Comparison of ENCODE assay signal across 10 mouse cellular contexts in genomic region chr8:84937620-84938485, GRCm38 (mm10). TPM values are rescaled to one million over a fixed set of nuclear protein-coding genes. Genes with fewer than 3 reads are reported as not detected.
A peak's percentile ranks its signal among the peaks of the same experiment; 100 is the strongest.
DNase-seq lines count a peak whose midpoint lies in the region; ATAC-seq and TF ChIP-seq lines count a peak whose summit lies in the region.
"Had no signal": no experiment of that assay in that cellular context is flagged by ENCODE, and none has a peak within 500 bp of the region (broad histone marks: within the 10 kb centered on the region; RNA-seq: fewer than 3 reads in every experiment).

No protein-coding gene starts in this region.

- WGBS in forebrain, embryonic 10.5 days = 68% methylated on average over 13 of the region's 13 CpGs
- WGBS in intestine, postnatal 0 days = 58% methylated on average over 13 of the region's 13 CpGs
- WGBS in neural tube, embryonic 13.5 days = 64% methylated on average over 13 of the region's 13 CpGs

- H3K4me3 ChIP-seq in layer of hippocampus, adult 2 months = peak overlapping the region; percentile 85
- H3K4me3 ChIP-seq in forebrain, embryonic 10.5 days = peak overlapping the region; percentile 70
- H3K4me3 ChIP-seq in intestine, postnatal 0 days (ENCODE audit: low read depth, low read length) = peak overlapping the region; percentile 35; the same call in 1 of the 2 replicates
- H3K4me3 ChIP-seq in neural tube, embryonic 13.5 days = peak overlapping the region; percentile 73

- no peak for ATAC-seq in intestine, postnatal 0 days
- no peak for ATAC-seq in neural tube, embryonic 13.5 days (ENCODE audit: low read depth)

- no peak for TF ChIP-seq CTCF in layer of hippocampus, adult 2 months (conservative IDR thresholded peaks at IDR 0.05)
- TF ChIP-seq CTCF in intestine, postnatal 0 days (IDR thresholded peaks at IDR 0.05; ENCODE audit: low read depth) = no peak

- peak overlapping the region; percentile 97 for H3K27ac ChIP-seq in layer of hippocampus, adult 2 months
- 0 out of 2 replicates have a peak overlapping the region, but pooled peaks have one; percentile 82 for H3K27ac ChIP-seq in forebrain, embryonic 10.5 days
- H3K27ac ChIP-seq in intestine, postnatal 0 days (ENCODE audit: low read depth, low read length) = no peak overlapping the region
- H3K27ac ChIP-seq in neural tube, embryonic 13.5 days (replicated peaks) = peak overlapping the region; percentile 40; the same call in 1 of the 2 replicates
- H3K27ac ChIP-seq: liver, embryonic 14.5 days had no signal

- H3K4me2 ChIP-seq in intestine, postnatal 0 days (replicated peaks; ENCODE audit: low read depth) = peak overlapping the region; percentile 62; the same call in 1 of the 2 replicates
- peak overlapping the region; percentile 90 for H3K4me2 ChIP-seq in neural tube, embryonic 13.5 days

- no peaks in the 10 kb centered on the region for H3K36me3 ChIP-seq in forebrain, embryonic 10.5 days (replicated peaks)
- no peaks in the 10 kb centered on the region for H3K36me3 ChIP-seq in intestine, postnatal 0 days (ENCODE audit: control insufficient read depth, insufficient read depth)
- H3K36me3 ChIP-seq in neural tube, embryonic 13.5 days = peaks cover under 1% of the 10 kb centered on the region

- no peak for DNase-seq in layer of hippocampus, adult 2 months (ENCODE audit: low spot score in 2 of 2)
- DNase-seq in layer of hippocampus, postnatal 36 days = no peak
- DNase-seq in forebrain, embryonic 10.5 days (ENCODE audit: extremely low spot score, low spot score) = no peak
- no peak for DNase-seq in urinary bladder, adult 2 months (ENCODE audit: low spot score)
- no peak for DNase-seq in layer of hippocampus, adult 9-11 months
- no peak for DNase-seq in kidney, adult 9 months

- no peaks in the 10 kb centered on the region for H3K9me3 ChIP-seq in forebrain, embryonic 10.5 days
- H3K9me3 ChIP-seq in intestine, postnatal 0 days (ENCODE audit: control insufficient read depth) = no peaks in the 10 kb centered on the region
- H3K9me3 ChIP-seq in neural tube, embryonic 13.5 days = no peaks in the 10 kb centered on the region

- H3K4me1 ChIP-seq in forebrain, embryonic 10.5 days = peaks cover 38% of the 10 kb centered on the region
- H3K4me1 ChIP-seq in intestine, postnatal 0 days (replicated peaks; ENCODE audit: control insufficient read depth, insufficient read depth, low read length) = no peaks in the 10 kb centered on the region
- H3K4me1 ChIP-seq in neural tube, embryonic 13.5 days (replicated peaks) = peaks cover 37% of the 10 kb centered on the region

- no peak overlapping the region for H3K9ac ChIP-seq in intestine, postnatal 0 days (ENCODE audit: low read depth, low read length)
- peak overlapping the region; percentile 94; the same call in 1 of the 2 replicates for H3K9ac ChIP-seq in neural tube, embryonic 13.5 days
- H3K9ac ChIP-seq: liver, embryonic 14.5 days had no signal

- peaks cover 63% of the 10 kb centered on the region for H3K27me3 ChIP-seq in forebrain, embryonic 10.5 days (ENCODE audit: poor library complexity, severe bottlenecking)
- peaks cover 59% of the 10 kb centered on the region for H3K27me3 ChIP-seq in intestine, postnatal 0 days (replicated peaks; ENCODE audit: control insufficient read depth, insufficient read depth, low read length)
- H3K27me3 ChIP-seq in neural tube, embryonic 13.5 days = peaks cover 51% of the 10 kb centered on the region

RNA-seq across cellular contexts. Expression of gene Mast1, which starts 0.7 kb away (rescaled TPM):
- 10 to 100 TPM; 78.9 to 85.5 TPM for total RNA-seq in layer of hippocampus, adult 2 months (2021)
- total RNA-seq in layer of hippocampus, postnatal 36 days (2021) = 10 to 100 TPM; 79.5 TPM
- polyA plus RNA-seq in forebrain, embryonic 10.5 days (2016; fragmentation: Nextera tagmentation; extraction: Ambion mirVana) = 2.6 and 3.8 TPM in 2 replicates
- 1.1 TPM in 2 replicates for polyA plus RNA-seq in intestine, postnatal 0 days (2015; fragmentation: Nextera tagmentation; extraction: Ambion mirVana)
- 62.7 and 70.3 TPM in 2 replicates for polyA plus RNA-seq in neural tube, embryonic 13.5 days (2015; fragmentation: Nextera tagmentation; extraction: Ambion mirVana)
- 0.17 and 0.19 TPM in 2 replicates for polyA plus RNA-seq in urinary bladder, adult 2 months (2012; rRNA removed)

RNA-seq across cellular contexts. Expression of gene Rtbdn, which starts 8.9 kb away (rescaled TPM):
- 1 to 10 TPM; 1.1 TPM for total RNA-seq in layer of hippocampus, adult 2 months (2021)
- total RNA-seq in layer of hippocampus, postnatal 36 days (2021) = 1 to 10 TPM in 1 of 2 experiments, under 1 TPM in 1; 0.77 to 1.0 TPM
- 1.3 and 1.8 TPM in 2 replicates for polyA plus RNA-seq in forebrain, embryonic 10.5 days (2016; fragmentation: Nextera tagmentation; extraction: Ambion mirVana)
- 0.12 TPM in 2 replicates for polyA plus RNA-seq in intestine, postnatal 0 days (2015; fragmentation: Nextera tagmentation; extraction: Ambion mirVana)
- polyA plus RNA-seq in neural tube, embryonic 13.5 days (2015; fragmentation: Nextera tagmentation; extraction: Ambion mirVana) = 1.4 and 1.6 TPM in 2 replicates
- polyA plus RNA-seq in urinary bladder, adult 2 months (2012; rRNA removed) = not detected in 2 replicates
- total RNA-seq: heart, postnatal 4 days had no signal
- polyA plus RNA-seq: liver, embryonic 14.5 days had no signal

RNA-seq across cellular contexts. Expression of gene Dnase2a, which starts 29.5 kb away (rescaled TPM):
- 1 to 10 TPM; 3.9 to 5.7 TPM for total RNA-seq in layer of hippocampus, adult 2 months (2021)
- 1 to 10 TPM; 3.2 to 3.9 TPM for total RNA-seq in layer of hippocampus, postnatal 36 days (2021)
- polyA plus RNA-seq in forebrain, embryonic 10.5 days (2016; fragmentation: Nextera tagmentation; extraction: Ambion mirVana) = 7.9 and 9.2 TPM in 2 replicates
- 8.9 and 11.0 TPM in 2 replicates for polyA plus RNA-seq in intestine, postnatal 0 days (2015; fragmentation: Nextera tagmentation; extraction: Ambion mirVana)
- 4.5 and 8.8 TPM in 2 replicates for polyA plus RNA-seq in neural tube, embryonic 13.5 days (2015; fragmentation: Nextera tagmentation; extraction: Ambion mirVana)
- polyA plus RNA-seq in urinary bladder, adult 2 months (2012; rRNA removed) = 18.4 and 20.4 TPM in 2 replicates

RNA-seq across cellular contexts. Expression of gene Gm49661, which starts 31.4 kb away (rescaled TPM):
- not detected for total RNA-seq in layer of hippocampus, adult 2 months (2021)
- not detected for total RNA-seq in layer of hippocampus, postnatal 36 days (2021)
- not detected in 2 replicates for polyA plus RNA-seq in forebrain, embryonic 10.5 days (2016; fragmentation: Nextera tagmentation; extraction: Ambion mirVana)
- polyA plus RNA-seq in intestine, postnatal 0 days (2015; fragmentation: Nextera tagmentation; extraction: Ambion mirVana) = 1.3 and 2.1 TPM in 2 replicates
- not detected in 2 replicates for polyA plus RNA-seq in neural tube, embryonic 13.5 days (2015; fragmentation: Nextera tagmentation; extraction: Ambion mirVana)
- not detected in 2 replicates for polyA plus RNA-seq in urinary bladder, adult 2 months (2012; rRNA removed)
- polyA plus RNA-seq: liver, embryonic 14.5 days had no signal

RNA-seq across cellular contexts. Expression of gene Prdx2, which starts 31.5 kb away (rescaled TPM):
- total RNA-seq in layer of hippocampus, adult 2 months (2021) = 100 to 1,000 TPM; 323 to 345 TPM
- 100 to 1,000 TPM; 338 to 356 TPM for total RNA-seq in layer of hippocampus, postnatal 36 days (2021)
- 1,199 and 1,255 TPM in 2 replicates for polyA plus RNA-seq in forebrain, embryonic 10.5 days (2016; fragmentation: Nextera tagmentation; extraction: Ambion mirVana)
- 313 and 319 TPM in 2 replicates for polyA plus RNA-seq in intestine, postnatal 0 days (2015; fragmentation: Nextera tagmentation; extraction: Ambion mirVana)
- polyA plus RNA-seq in neural tube, embryonic 13.5 days (2015; fragmentation: Nextera tagmentation; extraction: Ambion mirVana) = 1,236 and 1,369 TPM in 2 replicates
- polyA plus RNA-seq in urinary bladder, adult 2 months (2012; rRNA removed) = 215 and 231 TPM in 2 replicates

Comparison
In these comparisons a context has a peak if more than half of its experiments do, and no peak if none do; other contexts are left out.
1. H3K4me3 ChIP-seq: peak in every context shown above with its lines; median percentile 85 in layer of hippocampus, adult 2 months; 73 in neural tube, embryonic 13.5 days; 70 in forebrain, embryonic 10.5 days; 35 in intestine, postnatal 0 days.
2. RNA of gene Mast1, which starts 0.7 kb away (polyA plus RNA-seq): 62.7 to 70.3 TPM in neural tube, embryonic 13.5 days; 2.6 to 3.8 TPM in forebrain, embryonic 10.5 days, 1.1 TPM in intestine, postnatal 0 days and 0.17 to 0.19 TPM in urinary bladder, adult 2 months; every median in the first group is over 10 times any median in the second.